Mouse (Mus musculus) erythroid progenitor cell, adult 5-6 weeks (primary cell): ENCODE measurements around the gene Hoxa6. TPM values are rescaled to one million over a fixed set of nuclear protein-coding genes. Genes with fewer than 3 reads are reported as not detected.

Experiments used
- ATAC-seq: replicated peaks from 2 replicates; pipeline ENCODE4 v1.8.0; 2016; ENCODE audit warnings: moderate number of reproducible peaks, mild to moderate bottlenecking, moderate TSS enrichment, inconsistent platforms; ENCODE audit not compliant: poor library complexity, low FRiP score, severe bottlenecking
- total RNA-seq, 2 experiments: library from RNA; stranded (forward) in 1 of 2; stranded (reverse) in 1 of 2; fragments of 150-400 nt in 1 of 2; fragments of 186-747, 209-891 nt in 1 of 2; gene quantifications; 2 replicates each; pipeline versions ENCODE4 v1.2.3 to v1.2.4; 2015 to 2017; ENCODE audit warnings: low replicate concordance in 2 of 2

The Hoxa6 gene
- total RNA-seq (2015; ENCODE audit: low replicate concordance) (not detected in 2 replicates), total RNA-seq (2017; ENCODE audit: low replicate concordance) (not detected in 2 replicates)

DNA sequence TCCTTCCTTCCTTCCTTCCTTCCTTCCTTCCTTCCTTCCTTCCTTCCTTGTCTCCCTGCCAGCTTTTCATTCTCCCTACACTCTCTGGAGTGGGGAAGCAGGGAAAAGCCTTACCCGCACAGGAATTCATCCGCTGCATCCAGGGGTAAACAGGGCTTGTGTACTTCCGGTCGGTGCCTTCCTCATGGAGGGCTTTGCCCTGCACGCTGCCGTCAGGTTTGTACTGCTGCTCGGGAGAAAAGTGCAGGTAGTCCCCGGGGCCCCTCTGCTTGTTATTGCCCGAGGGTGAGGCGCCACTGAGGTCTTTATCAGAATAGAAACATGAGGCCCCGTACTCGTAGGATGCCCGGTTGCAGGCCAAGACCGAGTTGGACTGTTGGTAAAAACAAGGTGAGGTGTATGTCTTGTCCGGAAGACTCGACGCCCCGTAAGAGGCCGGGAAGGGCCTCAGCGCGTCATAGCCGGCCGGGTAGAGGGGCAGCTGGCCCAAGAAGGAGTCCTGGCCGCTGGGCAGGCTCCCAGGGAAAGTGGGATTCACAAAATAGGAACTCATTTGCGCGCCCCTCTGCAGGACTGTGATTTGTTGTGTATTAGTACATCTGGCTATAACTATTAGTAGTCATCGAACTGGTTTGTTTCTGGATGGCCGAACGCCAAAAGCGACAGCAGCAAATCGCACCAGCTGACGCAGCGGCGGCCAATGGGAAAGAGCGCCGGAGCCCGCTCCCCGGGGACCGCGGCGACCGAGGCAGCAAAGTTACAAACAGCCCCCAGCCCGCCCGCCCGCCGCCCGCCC is at the start of gene Hoxa6:
TSS of gene Hoxa6 (minus strand) at position 651 of the 796 bp plus-strand sequence.
- ATAC-seq, result no peak

DNA sequence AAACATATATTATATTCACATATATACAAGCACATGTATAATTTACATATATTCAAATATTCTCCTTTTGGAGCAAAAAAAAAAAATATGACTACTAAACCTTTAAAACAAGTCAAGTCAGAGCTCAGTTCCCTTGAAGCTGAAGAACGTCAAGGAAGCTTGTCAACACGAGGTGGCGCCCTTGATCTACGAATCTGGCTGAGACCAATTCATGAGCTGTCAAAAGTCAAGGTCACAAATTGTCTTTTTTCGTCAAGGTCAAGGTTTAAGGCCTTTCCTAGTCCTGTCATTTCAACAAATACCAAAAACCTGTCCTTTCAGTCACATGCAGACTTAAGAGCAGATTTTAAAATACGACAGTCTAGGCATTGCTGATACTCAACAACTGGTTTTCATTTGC is 48.4 kb upstream of the Hoxa6 start:
- ATAC-seq, result no peak

DNA sequence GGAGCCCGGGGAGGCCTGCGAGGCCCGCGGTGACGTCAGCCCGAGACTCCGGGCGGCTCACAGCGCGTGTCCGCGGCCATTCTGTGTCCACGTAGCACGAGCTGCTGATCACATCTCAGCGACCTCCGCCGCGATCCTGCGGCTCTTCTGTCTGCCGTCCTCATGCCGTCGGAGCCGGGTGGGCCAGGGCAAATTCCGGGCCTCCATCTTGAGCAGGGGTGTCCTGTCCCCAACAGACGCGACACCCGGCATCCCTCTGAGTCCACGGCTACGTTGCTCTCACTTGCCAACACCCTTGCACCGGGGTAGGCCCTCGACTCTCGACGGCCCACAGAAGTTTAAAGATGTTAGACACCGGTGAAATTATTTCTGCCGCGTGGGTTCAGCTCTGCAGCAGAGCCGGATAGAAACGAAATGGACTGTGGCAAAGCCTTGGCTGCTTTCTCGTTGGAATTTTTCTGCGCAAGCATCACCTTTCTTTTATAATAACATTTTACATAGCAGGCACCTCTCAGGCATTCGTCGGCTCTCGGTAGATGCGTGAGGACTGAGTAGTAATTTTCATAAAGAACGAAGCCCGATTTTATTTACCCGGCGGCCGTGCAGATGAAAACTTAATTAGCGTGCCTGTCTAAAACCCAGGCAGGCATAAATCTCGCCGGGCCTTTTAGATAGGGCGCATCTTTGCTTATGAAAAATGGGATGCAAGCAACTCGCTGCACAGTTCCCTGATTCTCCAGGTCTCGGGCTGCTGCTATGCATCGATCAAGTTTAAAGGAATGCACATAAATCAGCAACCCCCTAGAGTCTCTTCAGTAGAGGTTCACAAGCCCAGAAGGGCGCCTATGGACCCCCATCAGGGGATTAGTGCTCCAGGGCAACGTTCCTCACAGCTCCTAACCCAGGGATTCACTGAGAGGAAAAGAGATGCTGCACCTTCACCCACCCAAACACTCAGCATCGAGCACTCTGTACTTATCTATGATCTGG is 45.3 kb upstream of the Hoxa6 start:
- no peak for ATAC-seq

DNA sequence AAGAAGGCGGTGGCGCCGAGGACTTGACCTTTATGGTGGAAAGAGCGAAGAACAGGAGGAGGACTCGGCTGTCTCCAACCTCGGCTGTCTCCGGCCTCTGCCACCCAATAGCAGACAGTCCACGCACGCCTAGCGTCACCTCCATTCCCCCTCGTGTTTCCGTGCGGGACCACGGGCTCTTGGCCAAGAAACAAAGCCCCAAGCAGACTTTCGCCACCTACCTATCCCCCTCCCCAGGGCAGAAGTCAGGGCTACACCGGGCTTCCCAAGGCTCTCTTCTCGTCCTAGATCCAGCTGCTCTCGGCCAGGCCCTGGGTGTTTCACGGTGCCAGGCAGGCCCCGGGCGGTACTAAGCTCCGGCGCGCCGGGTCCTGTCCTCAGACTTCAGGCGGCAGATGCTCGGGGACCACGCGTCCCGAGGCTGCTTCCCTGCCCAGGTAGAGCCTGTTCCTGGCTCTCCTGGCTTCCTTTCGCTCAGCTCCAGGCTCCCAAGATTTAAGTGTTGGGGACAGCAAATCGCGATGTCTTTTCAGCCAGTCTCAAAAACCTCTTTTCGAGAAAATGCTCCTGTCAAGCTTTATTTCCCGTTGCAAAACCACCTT is 44.4 kb upstream of the Hoxa6 start:
- ATAC-seq, result no peak

DNA sequence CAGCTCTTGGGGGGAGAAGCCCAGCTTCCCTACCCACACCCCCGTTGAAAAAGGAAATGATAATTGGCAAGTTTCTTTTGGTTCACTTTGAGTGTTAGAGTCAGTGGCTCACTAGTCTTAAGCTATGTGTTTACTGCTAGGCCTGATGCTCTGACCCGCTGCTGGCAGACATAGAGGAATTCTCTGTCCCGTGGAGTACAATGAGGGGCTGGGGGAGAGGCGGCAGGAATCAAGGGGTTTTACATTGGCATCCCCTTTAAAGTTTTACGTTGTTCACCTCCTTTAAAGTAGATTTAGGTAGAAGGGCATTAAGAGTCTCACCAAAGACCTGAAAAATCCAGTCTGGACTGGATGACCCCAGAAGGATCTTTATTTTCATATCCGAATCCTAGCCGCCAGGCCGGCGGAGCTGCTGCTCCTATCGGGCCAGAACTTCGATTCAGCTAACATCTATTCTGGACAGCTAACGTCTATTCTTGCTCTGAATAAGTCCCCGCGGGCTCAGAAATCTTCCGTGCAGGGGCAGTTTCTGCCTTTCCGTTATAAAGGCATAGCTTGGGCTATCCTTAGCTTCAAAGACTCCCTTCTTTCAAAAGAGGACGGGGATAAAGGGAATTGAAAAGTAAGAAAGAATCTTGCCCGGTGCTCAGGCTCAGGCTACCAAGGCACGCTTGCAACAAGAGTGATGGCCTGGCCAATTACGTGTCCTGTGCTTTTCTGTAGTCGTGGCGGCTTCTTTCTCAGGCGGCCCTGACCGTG is 43.7 kb upstream of the Hoxa6 start:
- ATAC-seq, result no peak

DNA sequence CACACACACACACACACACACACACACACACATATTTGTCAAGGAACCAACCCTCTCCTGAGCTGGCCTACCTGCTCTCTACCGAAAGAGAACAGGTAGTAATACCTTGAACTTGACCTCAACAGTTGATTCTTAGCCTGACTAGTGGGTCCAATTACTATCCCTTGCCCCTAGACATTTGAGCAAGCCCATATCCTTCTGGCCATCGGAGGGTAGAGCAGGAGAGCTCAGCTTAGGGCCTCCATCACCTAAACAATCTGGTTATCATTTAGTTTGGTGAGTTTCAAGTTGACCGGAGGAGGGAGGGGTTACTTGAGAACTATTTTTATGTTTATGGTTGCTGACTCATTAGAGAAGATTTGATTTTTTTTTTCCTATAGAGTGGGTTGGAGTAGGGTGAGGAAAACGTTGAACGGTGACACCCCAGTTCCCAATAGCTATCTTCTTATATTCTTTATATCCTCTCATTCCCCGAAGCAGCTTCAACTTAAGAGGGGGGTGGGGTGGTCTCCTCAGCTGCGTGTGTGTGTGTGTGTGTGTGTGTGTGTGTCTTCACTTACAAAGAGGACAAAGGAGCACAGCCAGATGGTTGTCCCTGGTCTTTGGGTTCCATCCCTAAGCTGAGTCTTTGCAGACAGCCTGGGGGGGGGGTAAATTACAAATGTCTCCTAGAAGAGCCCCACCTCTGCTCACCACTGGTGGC is 42.8 kb upstream of the Hoxa6 start:
- no peak for ATAC-seq

DNA sequence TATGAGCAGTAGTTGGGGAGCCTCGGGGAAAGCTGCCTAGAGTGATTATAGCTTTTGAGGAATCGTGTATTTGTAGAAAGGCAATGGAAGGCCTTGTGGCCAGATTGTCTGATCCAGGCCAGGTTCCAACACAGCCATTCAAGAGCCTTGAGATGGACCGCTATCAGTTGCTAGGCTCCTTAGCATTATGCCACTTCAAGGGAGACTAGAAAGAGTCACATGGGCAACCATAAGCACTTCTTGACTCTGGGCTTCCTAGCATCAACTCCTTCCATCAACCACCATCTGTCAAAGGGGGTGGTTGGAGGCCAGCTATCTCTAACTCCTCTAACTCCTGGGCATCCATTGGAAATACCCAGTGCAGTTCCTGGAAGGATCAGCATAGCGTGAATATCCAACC is 41.3 kb upstream of the Hoxa6 start:
- ATAC-seq, result no peak

DNA sequence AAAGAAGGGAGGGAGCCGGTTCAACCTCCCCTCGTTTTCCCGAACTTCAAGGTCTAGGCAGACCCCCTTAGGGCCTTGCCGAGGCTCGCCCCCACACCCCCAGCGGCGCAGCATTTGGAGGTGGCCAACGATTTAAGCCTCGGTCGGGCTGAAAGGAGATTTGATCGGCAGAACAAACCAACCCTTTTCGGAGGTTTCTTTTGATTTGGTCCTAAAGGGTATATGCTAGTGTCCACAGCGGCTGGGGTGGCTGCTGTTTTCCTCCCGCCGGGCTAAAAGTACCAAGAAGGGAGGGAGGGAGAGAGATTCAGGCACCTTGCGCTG is 40.9 kb upstream of the Hoxa6 start:
- ATAC-seq, result no peak

DNA sequence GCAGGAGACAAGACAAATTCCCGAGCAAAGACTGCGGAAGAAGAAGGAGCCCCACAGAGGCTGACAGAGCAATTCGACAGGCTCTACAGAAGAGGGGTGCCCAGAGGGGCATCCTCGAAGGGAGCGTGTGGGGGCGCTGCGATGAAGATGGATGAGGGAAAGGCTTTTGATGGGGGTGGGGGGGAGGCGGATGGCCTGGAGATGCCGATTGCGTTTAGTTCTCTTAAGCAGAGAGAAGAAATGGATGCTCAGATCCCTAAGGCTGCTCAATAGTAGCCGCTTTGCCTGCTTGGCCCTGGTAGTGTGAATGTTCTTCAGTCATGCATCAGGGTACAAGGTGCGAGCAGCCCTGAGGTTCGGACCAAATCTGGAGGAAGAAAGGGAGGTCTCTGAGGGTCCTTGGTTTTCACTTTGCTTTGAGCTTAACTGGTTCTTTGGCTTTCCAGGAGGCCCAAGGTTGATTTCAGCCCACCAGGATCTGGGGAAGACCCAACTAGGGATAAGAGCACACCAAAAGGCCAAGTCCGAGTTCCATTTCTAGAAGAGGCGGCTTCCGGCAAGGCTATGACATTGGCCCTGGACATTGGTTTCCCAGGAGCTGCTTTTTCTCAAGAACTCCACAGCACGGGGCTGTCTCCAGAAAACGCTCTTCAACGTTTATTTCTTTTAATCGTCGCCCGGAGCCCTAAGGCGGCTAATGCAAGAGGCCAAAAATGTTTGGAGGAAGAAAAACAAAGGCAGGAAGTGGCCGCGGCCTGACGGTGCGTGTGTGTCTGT is 40.3 kb upstream of the Hoxa6 start:
- ATAC-seq, result no peak

DNA sequence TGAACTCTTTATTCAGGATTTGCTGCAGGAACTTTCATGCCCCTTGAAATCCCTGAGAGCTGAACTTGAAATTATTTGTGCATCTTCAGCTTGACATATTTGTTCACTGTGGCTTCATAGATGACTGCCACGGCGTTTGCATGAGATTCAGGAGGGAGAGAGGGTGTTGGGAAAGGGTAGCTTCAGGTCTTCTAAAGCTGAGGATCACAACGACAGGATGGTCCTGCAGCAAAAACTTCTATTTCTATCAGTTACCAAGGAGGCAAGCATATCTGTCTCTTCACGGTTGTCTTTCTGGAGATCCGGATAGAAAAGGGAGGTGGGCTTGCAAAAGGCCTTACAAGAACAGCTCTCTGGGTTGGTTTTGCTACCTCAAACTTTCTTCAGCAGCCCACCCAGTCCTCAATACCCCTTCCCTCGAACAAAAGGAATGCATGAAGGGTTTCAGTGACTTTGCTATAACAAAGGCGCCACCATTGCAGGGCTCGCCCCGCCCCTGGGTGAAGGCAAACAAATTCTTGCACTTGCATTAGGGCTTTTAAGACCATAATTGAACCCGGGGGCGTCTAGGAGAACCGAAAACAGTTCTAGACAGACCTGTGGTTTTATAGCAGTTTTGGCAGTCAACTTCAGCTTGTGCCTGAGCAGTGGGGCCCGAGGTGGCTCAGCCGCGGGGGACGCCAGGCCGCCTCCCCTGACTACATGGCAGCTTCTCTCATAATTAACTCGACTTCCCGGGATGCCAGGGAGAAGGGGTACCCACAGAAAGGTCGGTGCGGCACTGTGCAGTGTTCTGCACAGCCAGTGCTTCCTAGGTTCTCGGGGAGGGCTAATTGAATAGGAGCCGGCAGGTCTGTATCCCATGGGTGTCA is 39.5 kb upstream of the Hoxa6 start:
- ATAC-seq, result no peak

DNA sequence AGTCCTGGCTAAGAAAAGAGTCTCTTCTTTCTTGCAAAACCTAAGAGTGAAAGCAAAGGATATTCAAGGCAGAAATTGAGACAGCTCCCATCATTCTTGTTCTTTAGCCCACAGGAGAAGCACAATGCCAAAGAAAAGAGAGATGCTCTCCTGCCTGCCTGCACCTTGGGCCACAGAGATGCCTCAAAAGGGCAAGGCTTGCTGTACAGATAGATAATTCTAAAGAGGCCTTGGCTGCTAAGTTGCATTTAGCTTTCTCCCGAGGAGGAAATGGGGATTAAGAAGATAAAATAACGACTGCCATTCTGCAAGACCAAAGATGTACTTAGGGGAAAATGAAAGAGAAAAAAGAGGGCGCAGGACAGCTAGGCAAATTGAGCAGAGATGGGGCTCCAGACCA is 38.4 kb upstream of the Hoxa6 start:
- ATAC-seq, result no peak

DNA sequence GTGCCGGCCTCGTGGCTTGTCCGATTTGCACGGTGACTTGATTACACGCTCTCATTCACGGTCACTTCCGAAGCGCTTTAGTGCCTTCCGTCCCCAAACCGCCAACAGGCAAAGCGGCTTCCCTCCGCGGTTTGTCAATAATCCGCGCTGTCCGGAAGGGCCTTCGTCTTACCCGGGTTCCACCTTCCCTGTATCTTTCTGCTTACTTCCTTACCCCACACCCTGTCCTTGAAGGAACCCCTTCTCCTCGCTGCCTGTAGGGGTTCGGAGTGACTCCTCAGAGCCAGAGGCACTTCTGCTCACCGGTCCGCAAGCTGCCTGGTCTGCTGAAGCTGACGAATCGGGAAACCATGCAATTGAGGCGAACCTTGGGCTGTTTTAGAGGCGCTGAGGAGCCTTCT is 37.9 kb upstream of the Hoxa6 start:
- no peak for ATAC-seq

DNA sequence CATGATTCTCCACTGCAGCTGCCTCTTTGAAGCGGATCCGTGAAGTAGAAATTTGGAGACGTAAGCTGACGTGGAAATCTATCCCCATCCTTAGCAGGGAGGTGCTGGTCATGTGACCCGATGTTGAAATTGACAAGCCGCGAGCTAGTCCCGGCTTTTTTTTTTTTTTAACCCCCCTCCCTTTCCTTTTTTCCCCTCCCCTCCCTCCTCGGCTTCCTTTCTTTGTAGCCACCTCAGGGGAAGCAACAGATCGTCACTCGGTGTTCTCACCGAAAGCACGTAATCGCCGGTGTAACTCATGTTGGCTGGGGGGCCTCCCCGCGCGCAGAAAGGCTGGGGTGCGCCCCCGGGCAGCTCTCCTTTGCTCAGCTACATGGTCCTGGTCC is 37.2 kb upstream of the Hoxa6 start, which contains the start of gene Hoxa11:
TSS of gene Hoxa11 (minus strand) at position 54 of the 386 bp plus-strand sequence.
- no peak for ATAC-seq

DNA sequence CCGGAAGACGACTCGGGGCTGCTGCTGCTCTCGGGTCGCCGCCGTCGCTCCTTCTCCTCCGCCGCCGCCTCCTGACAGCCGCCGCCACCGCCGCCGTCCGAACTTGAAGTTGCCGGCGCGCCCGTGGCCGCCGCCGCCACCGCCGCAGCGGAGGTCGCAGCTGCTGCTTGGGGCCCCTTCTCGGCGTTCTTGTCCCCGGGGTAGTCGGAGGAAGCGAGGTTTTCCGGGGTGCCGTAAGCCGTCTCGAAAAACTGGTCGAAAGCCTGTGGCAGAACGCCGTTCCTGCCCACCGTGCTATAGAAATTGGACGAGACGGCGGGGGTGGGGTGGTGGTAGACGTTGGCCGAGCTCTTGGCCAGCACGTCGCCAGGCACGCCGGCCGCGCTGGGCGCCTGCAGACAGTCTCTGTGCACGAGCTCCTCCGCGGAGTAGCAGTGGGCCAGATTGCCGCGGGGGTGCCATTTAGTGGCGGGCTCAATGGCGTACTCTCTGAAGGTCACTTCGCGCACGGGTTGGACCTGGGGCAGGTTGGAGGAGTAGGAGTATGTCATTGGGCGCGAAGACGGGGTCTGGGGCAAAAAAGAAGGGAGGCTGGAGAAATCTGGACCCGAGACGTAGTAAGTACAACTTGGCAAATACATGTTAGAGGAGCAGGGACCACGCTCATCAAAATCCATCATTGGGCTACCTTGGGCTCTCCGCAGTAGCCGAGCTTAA is 36.7 kb upstream of the Hoxa6 start:
- no peak for ATAC-seq

DNA sequence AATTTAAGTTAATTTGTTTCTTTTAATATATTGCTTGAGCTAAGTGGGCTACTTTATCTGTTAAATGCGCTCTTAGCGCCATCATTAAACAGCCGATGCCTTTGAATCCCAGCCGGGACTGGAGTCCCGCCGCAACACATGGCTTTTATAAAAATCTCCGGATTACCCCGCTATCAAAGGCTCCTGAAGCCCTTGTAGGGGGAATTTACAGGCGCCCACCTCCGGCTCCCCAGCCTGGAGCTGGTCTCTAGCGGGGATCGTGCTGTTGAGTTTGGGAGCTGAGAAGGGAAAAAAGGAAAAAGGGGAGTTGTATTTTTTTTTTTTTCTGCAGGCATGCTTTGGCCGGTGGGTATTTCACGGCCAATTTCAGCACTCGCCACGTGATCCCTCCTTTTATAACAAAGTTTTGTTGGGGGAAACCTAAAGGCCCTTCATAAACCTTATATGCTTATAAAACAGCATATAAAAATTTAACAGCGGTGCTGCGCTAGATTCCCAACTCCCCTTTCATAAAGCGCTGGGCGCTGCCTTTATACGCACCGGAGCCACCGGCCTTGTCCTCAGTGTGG is 36.0 kb upstream of the Hoxa6 start:
- no peak for ATAC-seq

DNA sequence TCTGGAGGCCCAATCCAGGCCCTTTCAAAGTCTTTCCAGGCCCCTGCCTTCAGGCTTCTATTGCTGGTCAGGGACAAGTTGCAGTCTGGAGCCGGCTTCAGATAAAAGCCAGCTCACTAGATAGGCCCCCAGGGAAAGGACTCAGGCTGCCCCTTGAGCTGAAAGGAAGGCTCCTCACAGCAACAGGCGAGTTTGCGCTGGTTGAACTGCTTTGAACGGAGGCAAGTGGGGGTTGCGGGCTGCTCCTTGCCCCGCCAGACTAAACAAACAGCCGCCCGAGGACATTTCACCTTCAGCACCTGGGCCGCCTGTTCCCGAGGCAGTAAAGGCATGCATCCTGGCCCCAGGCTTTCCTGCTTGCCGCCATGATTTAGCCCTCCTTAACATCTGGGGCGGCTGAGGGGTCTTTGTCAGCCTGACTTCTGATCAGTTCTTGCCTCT is 35.2 kb upstream of the Hoxa6 start:
- ATAC-seq, result no peak
